Mouse (Mus musculus): ENCODE data around the gene Mri1. TPM values are rescaled to one million over a fixed set of nuclear protein-coding genes. Genes with fewer than 3 reads are reported as not detected.

Mri1 gene
- 15.6 and 17.2 TPM in 2 replicates for polyA plus RNA-seq (2012; rRNA removed)
- polyA plus RNA-seq (2014; fragmentation: Nextera tagmentation; extraction: Ambion mirVana) = 27.1 and 28.7 TPM in 2 replicates

DNA sequence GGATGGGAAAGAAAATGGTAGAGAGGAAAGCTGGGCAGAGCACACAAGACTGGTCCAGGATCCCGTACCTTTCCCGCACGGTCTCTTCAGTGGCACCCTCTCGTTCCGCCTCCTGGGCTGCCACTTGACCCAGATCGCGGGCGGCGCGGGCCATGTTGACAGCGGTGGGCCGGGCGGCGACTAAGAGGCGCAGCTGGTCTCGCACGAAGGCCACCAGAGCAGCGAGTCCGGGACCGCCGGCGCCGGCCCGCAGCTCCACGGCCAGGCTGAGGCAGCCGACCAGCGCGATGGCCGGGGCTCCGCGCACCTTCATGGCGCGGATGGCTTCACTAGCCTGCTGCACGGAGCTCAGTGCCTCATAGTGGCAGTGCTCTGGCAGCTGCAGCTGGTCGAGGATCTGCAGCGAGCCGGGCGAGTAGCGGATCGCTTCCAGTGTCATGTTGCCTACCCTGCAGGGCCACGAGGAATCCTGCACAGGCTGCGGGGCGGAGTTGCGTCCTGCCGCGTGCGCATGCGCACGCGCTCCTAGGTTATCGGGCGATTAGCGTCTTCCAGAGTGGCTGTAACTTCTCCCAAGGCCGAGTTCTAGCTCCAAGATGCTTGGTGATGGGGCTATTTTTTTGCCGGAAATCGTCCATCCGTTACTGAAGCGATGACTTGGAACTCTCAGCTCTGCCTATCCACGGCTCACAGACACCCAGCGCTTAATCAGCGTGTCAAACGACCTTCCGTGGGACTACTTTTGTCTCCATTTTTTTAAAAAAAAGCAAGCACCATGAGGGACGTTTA is at the start of gene Mri1:
Gene Mri1, minus strand, starts transcription at position 505 of the 789 bp plus-strand sequence.
- peaks cover 5 to 14% of the 10 kb centered on the region in 2 experiments for H3K4me1 ChIP-seq (replicated peaks; ENCODE audit: control insufficient read depth in 2 of 2, insufficient read depth in 2 of 2, low read length in 1 of 2)
- no peaks in the 10 kb centered on the region for H3K27me3 ChIP-seq (ENCODE audit: control insufficient read depth, insufficient read depth, low read length)
- peak within 1 kb of the TSS; percentile 41 for H3K27ac ChIP-seq
- peak within 1 kb of the TSS; percentile 66 to 83 for H3K4me3 ChIP-seq (ENCODE audit: insufficient read depth in 1 of 2, low read depth in 2 of 2, low read length in 2 of 2)
- no peak for TF ChIP-seq EP300 (IDR thresholded peaks at IDR 0.05; ENCODE audit: low read depth)
- TF ChIP-seq CTCF (IDR thresholded peaks at IDR 0.05; ENCODE audit: low read depth) = peak; percentile 28
- peak; percentile 79 to 83 (median 80) for DNase-seq (ENCODE audit: low read depth in 3 of 3, low spot score in 3 of 3)
- WGBS (ENCODE audit: insufficient replicate concordance) = under 1% methylated on average over 64 of the region's 64 CpGs
- H3K4me2 ChIP-seq (ENCODE audit: low read depth) = peak within 1 kb of the TSS; percentile 66
- no peaks in the 10 kb centered on the region for H3K9me3 ChIP-seq (ENCODE audit: control insufficient read depth, low read length)
- peak within 1 kb of the TSS; percentile 50 for H3K9ac ChIP-seq (replicated peaks)
- H3K36me3 ChIP-seq (replicated peaks; ENCODE audit: control insufficient read depth, insufficient read depth, low read depth) = peaks cover 5% of the 10 kb centered on the region
- ATAC-seq (ENCODE audit: insufficient read depth) = peak; percentile 89

DNA sequence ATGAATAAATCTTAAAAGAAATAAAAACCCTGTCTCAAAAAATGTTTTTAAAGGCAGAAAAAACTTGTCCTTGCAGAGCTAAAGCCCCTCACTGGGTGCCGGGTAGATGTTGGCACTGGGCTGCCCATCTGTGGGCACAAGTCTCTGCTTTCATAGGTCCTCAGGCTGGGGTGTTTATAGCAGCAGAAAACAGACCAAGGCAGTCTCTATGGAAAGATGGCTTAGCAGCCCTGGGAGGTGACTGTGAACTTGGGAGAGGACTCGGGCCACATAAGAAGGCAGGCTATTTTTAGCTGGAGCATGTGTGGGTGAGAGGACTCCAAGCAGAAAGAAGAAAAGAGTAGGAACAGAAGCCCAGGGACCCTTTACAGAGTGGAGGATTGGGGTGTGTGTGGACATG is 46.8 kb upstream of the Mri1 start:
- H3K27me3 ChIP-seq (ENCODE audit: control insufficient read depth, insufficient read depth, low read length) = no peaks in the 10 kb centered on the region
- H3K9ac ChIP-seq (replicated peaks) = no peak overlapping the region
- H3K4me1 ChIP-seq (replicated peaks; ENCODE audit: control insufficient read depth in 2 of 2, insufficient read depth in 2 of 2, low read length in 1 of 2) = no peaks in the 10 kb centered on the region
- no peaks in the 10 kb centered on the region for H3K36me3 ChIP-seq (replicated peaks; ENCODE audit: control insufficient read depth, insufficient read depth, low read depth)
- ATAC-seq (ENCODE audit: insufficient read depth) = no peak
- TF ChIP-seq EP300 (IDR thresholded peaks at IDR 0.05; ENCODE audit: low read depth) (no peak), CTCF (IDR thresholded peaks at IDR 0.05; ENCODE audit: low read depth) (no peak)
- H3K4me3 ChIP-seq (ENCODE audit: insufficient read depth in 1 of 2, low read depth in 2 of 2, low read length in 2 of 2) = no peak overlapping the region
- no peaks in the 10 kb centered on the region for H3K9me3 ChIP-seq (ENCODE audit: control insufficient read depth, low read length)
- WGBS (ENCODE audit: insufficient replicate concordance) = 62% methylated on average over 2 of the region's 2 CpGs
- DNase-seq (ENCODE audit: low read depth in 3 of 3, low spot score in 3 of 3) = no peak
- H3K27ac ChIP-seq = no peak overlapping the region
- H3K4me2 ChIP-seq (ENCODE audit: low read depth) = no peak overlapping the region

DNA sequence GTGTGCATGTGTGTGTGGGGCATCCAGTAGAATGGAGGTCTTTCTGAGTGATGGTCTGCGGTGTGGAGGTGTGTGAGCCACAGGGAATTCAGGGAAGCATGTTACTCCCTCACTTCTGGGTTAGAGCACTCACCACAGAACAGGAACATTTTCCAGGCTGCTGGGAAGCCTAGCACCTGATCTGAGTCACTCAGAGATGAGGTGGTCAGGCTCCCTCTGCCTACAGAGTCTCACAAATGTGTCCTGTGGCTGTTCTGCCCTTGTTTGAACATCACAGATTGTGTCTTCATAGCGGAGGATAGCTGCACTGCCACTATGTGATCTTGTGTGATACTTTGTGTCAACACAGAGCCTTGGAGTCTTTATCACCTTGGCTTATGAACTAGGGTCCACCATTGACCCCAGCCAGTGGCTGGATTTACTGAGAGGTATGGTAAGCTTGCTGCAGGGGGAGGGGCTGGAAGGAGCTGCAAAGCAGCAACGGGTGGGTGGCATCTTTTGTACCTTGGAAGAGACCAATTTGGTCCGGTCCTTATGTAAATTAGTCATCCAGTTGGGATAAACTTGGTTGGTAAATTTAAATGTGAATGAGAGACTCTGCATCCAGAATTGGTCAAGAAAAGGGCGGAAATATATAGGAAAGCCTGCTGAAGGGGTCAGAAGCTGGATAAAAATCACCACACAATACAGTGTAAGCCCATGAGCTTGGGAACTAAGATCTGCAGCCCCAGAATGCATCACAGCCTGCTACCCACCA is 40.1 kb upstream of the Mri1 start:
- Histone ChIP-seq H3K36me3 (replicated peaks; ENCODE audit: control insufficient read depth, insufficient read depth, low read depth) (no peaks in the 10 kb centered on the region), H3K4me3 (ENCODE audit: insufficient read depth in 1 of 2, low read depth in 2 of 2, low read length in 2 of 2) (no peak overlapping the region), H3K9ac (replicated peaks) (no peak overlapping the region), H3K27me3 (ENCODE audit: control insufficient read depth, insufficient read depth, low read length) (no peaks in the 10 kb centered on the region), H3K4me2 (ENCODE audit: low read depth) (no peak overlapping the region), H3K27ac (no peak overlapping the region), H3K9me3 (ENCODE audit: control insufficient read depth, low read length) (no peaks in the 10 kb centered on the region), H3K4me1 (replicated peaks; ENCODE audit: control insufficient read depth in 2 of 2, insufficient read depth in 2 of 2, low read length in 1 of 2) (no peaks in the 10 kb centered on the region)
- TF ChIP-seq CTCF (IDR thresholded peaks at IDR 0.05; ENCODE audit: low read depth) = no peak
- TF ChIP-seq EP300 (IDR thresholded peaks at IDR 0.05; ENCODE audit: low read depth) = no peak
- 59% methylated on average over 5 of the region's 5 CpGs for WGBS (ENCODE audit: insufficient replicate concordance)
- ATAC-seq (ENCODE audit: insufficient read depth) (no peak), DNase-seq (ENCODE audit: low read depth in 3 of 3, low spot score in 3 of 3) (no peak)

DNA sequence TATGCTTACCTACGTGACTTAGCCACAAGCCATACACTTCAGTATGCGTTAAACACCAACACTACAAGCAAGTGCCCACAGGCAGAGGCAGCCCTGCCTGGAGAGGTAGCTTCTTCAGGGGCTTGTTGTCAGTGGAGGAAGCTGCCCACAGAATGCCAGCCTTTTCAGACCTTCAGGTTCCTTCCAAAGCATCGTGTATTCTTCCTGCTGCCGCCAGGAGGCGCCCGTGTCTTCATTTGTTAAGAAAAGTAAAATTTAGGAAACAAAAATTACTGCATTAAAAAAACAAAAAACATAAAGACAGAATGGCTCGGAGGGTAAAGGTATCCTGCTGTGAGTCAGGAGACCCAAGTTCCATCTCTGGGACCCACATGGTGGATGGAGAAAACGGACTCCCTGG is 34.6 kb upstream of the Mri1 start:
- peak; percentile 23 to 38 (median 30) for DNase-seq (ENCODE audit: low read depth in 3 of 3, low spot score in 3 of 3)
- Histone ChIP-seq H3K36me3 (replicated peaks; ENCODE audit: control insufficient read depth, insufficient read depth, low read depth) (no peaks in the 10 kb centered on the region), H3K27ac (no peak overlapping the region), H3K9me3 (ENCODE audit: control insufficient read depth, low read length) (no peaks in the 10 kb centered on the region), H3K9ac (replicated peaks) (no peak overlapping the region), H3K4me2 (ENCODE audit: low read depth) (no peak overlapping the region), H3K4me3 (ENCODE audit: insufficient read depth in 1 of 2, low read depth in 2 of 2, low read length in 2 of 2) (no peak overlapping the region), H3K27me3 (ENCODE audit: control insufficient read depth, insufficient read depth, low read length) (no peaks in the 10 kb centered on the region), H3K4me1 (replicated peaks; ENCODE audit: control insufficient read depth in 2 of 2, insufficient read depth in 2 of 2, low read length in 1 of 2) (no peaks in the 10 kb centered on the region)
- 17% methylated on average over 8 of the region's 8 CpGs for WGBS (ENCODE audit: insufficient replicate concordance)
- no peak for TF ChIP-seq EP300 (IDR thresholded peaks at IDR 0.05; ENCODE audit: low read depth)
- peak; percentile 77 for TF ChIP-seq CTCF (IDR thresholded peaks at IDR 0.05; ENCODE audit: low read depth)
- no peak for ATAC-seq (ENCODE audit: insufficient read depth)

DNA sequence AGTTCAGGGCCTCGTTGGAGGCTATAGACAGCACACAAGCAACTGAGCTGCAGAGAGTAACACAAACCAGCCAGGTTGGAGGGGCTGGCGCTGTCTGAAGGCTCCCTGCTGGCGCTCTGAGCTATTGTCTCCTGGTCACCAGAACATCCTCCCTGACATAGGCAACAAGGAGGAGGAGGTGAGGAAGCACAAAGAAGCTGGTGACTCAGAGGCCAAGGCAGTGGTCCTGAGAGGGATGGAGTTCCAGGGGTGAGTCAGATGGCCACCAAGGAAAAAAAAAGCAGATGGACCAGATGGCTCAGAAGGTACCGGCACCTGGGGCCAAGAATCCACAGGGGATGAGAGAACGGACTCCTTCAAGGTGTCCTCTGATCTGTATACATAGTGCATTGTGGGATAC is 34.0 kb upstream of the Mri1 start:
- no peak for TF ChIP-seq EP300 (IDR thresholded peaks at IDR 0.05; ENCODE audit: low read depth)
- no peak for TF ChIP-seq CTCF (IDR thresholded peaks at IDR 0.05; ENCODE audit: low read depth)
- Histone ChIP-seq H3K4me1 (replicated peaks; ENCODE audit: control insufficient read depth in 2 of 2, insufficient read depth in 2 of 2, low read length in 1 of 2) (no peaks in the 10 kb centered on the region), H3K9me3 (ENCODE audit: control insufficient read depth, low read length) (no peaks in the 10 kb centered on the region), H3K4me2 (ENCODE audit: low read depth) (no peak overlapping the region), H3K27ac (no peak overlapping the region), H3K27me3 (ENCODE audit: control insufficient read depth, insufficient read depth, low read length) (no peaks in the 10 kb centered on the region), H3K9ac (replicated peaks) (no peak overlapping the region), H3K4me3 (ENCODE audit: insufficient read depth in 1 of 2, low read depth in 2 of 2, low read length in 2 of 2) (no peak overlapping the region), H3K36me3 (replicated peaks; ENCODE audit: control insufficient read depth, insufficient read depth, low read depth) (no peaks in the 10 kb centered on the region)
- 58% methylated on average over 5 of the region's 5 CpGs for WGBS (ENCODE audit: insufficient replicate concordance)
- DNase-seq (ENCODE audit: low read depth in 3 of 3, low spot score in 3 of 3) = no peak
- no peak for ATAC-seq (ENCODE audit: insufficient read depth)
